Mouse (Mus musculus): ENCODE data around the gene Adam12. TPM values are rescaled to one million over a fixed set of nuclear protein-coding genes. Genes with fewer than 3 reads are reported as not detected.

The Adam12 gene
- total RNA-seq, 2 experiments from 2014 or later = 3.5 to 4.9 TPM

- TF ChIP-seq CTCF (IDR thresholded peaks at IDR 0.05) = no peak
- H3K4me3 ChIP-seq = no peak overlapping the region
- no peak overlapping the region for H3K27ac ChIP-seq
- intact Hi-C loops (cut with DNase I) = no loop called here
- DNase-seq (ENCODE audit: extremely low spot score in 1 of 2, low spot score in 2 of 2) = no peak
Measured at GRCm38 (mm10) chr7:133937473-133937872, 294.5 kb downstream of the Adam12 start.

GRCm38 (mm10) chr7:133936377-133936776 is 295.6 kb downstream of the Adam12 start:
- H3K4me3 ChIP-seq = no peak overlapping the region
- H3K27ac ChIP-seq = no peak overlapping the region
- TF ChIP-seq CTCF (IDR thresholded peaks at IDR 0.05) = no peak
- intact Hi-C loops (cut with DNase I) = no loop called here
- DNase-seq (ENCODE audit: extremely low spot score in 1 of 2, low spot score in 2 of 2) = no peak

- intact Hi-C loops (cut with DNase I) = no loop called here
- H3K27ac ChIP-seq = no peak overlapping the region
- DNase-seq (ENCODE audit: extremely low spot score in 1 of 2, low spot score in 2 of 2) = no peak
- no peak overlapping the region for H3K4me3 ChIP-seq
- no peak for TF ChIP-seq CTCF (IDR thresholded peaks at IDR 0.05)
Measured at GRCm38 (mm10) chr7:133933378-133933777, 298.6 kb downstream of the Adam12 start.

GRCm38 (mm10) chr7:133931481-133931880 is 300.5 kb downstream of the Adam12 start:
- TF ChIP-seq CTCF (IDR thresholded peaks at IDR 0.05) = no peak
- DNase-seq (ENCODE audit: extremely low spot score in 1 of 2, low spot score in 2 of 2) = no peak
- intact Hi-C loops (cut with DNase I) = no loop called here
- Histone ChIP-seq H3K27ac (no peak overlapping the region), H3K4me3 (no peak overlapping the region)

GRCm38 (mm10) chr7:133928981-133929380 is 303.0 kb downstream of the Adam12 start:
- Histone ChIP-seq H3K4me3 (no peak overlapping the region), H3K27ac (no peak overlapping the region)
- intact Hi-C loops (cut with DNase I) = no loop called here
- TF ChIP-seq CTCF (IDR thresholded peaks at IDR 0.05) = no peak
- DNase-seq (ENCODE audit: extremely low spot score in 1 of 2, low spot score in 2 of 2) = no peak

- no peak for TF ChIP-seq CTCF (IDR thresholded peaks at IDR 0.05)
- intact Hi-C loops (cut with DNase I) = no loop called here
- no peak overlapping the region for H3K4me3 ChIP-seq
- no peak for DNase-seq (ENCODE audit: extremely low spot score in 1 of 2, low spot score in 2 of 2)
- H3K27ac ChIP-seq = no peak overlapping the region
Measured at GRCm38 (mm10) chr7:133925771-133926170, 306.2 kb downstream of the Adam12 start.

- intact Hi-C loops (cut with DNase I) = loop anchor here (5.0 kb wide), 1 partner anchor 188 kb away; no protein-coding TSS in a partner anchor
- H3K4me3 ChIP-seq = no peak overlapping the region
Measured at GRCm38 (mm10) chr7:133923994-133924393, 308.0 kb downstream of the Adam12 start.

GRCm38 (mm10) chr7:133921291-133921690 is 310.7 kb downstream of the Adam12 start:
- DNase-seq (ENCODE audit: extremely low spot score in 1 of 2, low spot score in 2 of 2) = no peak
- Histone ChIP-seq H3K4me3 (no peak overlapping the region), H3K27ac (no peak overlapping the region)
- intact Hi-C loops (cut with DNase I) = loop anchor here (5.0 kb wide), 1 partner anchor 191 kb away; no protein-coding TSS in a partner anchor
- TF ChIP-seq CTCF (IDR thresholded peaks at IDR 0.05) = no peak

More at GRCm38 (mm10) chr7:133923994-133924393, 308.0 kb downstream of the Adam12 start:
- no peak for DNase-seq (ENCODE audit: extremely low spot score in 1 of 2, low spot score in 2 of 2)
- H3K27ac ChIP-seq = no peak overlapping the region
- TF ChIP-seq CTCF (IDR thresholded peaks at IDR 0.05) = no peak

GRCm38 (mm10) chr7:133920724-133921123 is 311.2 kb downstream of the Adam12 start:
- DNase-seq (ENCODE audit: extremely low spot score in 1 of 2, low spot score in 2 of 2) = no peak
- H3K4me3 ChIP-seq = no peak overlapping the region
- no peak for TF ChIP-seq CTCF (IDR thresholded peaks at IDR 0.05)
- intact Hi-C loops (cut with DNase I) = loop anchor here (5.0 kb wide), 1 partner anchor 192 kb away; no protein-coding TSS in a partner anchor
- H3K27ac ChIP-seq = no peak overlapping the region

- no peak overlapping the region for H3K27ac ChIP-seq
- intact Hi-C loops (cut with DNase I) = loop anchor here (5.0 kb wide), 1 partner anchor 192 kb away; no protein-coding TSS in a partner anchor
Measured at GRCm38 (mm10) chr7:133919918-133920317, 312.0 kb downstream of the Adam12 start.

GRCm38 (mm10) chr7:133919306-133919705 is 312.6 kb downstream of the Adam12 start:
- intact Hi-C loops (cut with DNase I) = no loop called here
- H3K4me3 ChIP-seq = no peak overlapping the region
- TF ChIP-seq CTCF (IDR thresholded peaks at IDR 0.05) = no peak
- no peak overlapping the region for H3K27ac ChIP-seq
- no peak for DNase-seq (ENCODE audit: extremely low spot score in 1 of 2, low spot score in 2 of 2)

More at GRCm38 (mm10) chr7:133919918-133920317, 312.0 kb downstream of the Adam12 start:
- peak; percentile 56 to 70 for DNase-seq (ENCODE audit: extremely low spot score in 1 of 2, low spot score in 2 of 2)
- no peak overlapping the region for H3K4me3 ChIP-seq
- TF ChIP-seq CTCF (IDR thresholded peaks at IDR 0.05) = no peak

GRCm38 (mm10) chr7:133916230-133916629 is 315.7 kb downstream of the Adam12 start:
- intact Hi-C loops (cut with DNase I) = no loop called here
- Histone ChIP-seq H3K27ac (no peak overlapping the region), H3K4me3 (no peak overlapping the region)
- TF ChIP-seq CTCF (IDR thresholded peaks at IDR 0.05) = no peak
- no peak for DNase-seq (ENCODE audit: extremely low spot score in 1 of 2, low spot score in 2 of 2)

GRCm38 (mm10) chr7:133911881-133912280 is 320.1 kb downstream of the Adam12 start:
- Histone ChIP-seq H3K4me3 (no peak overlapping the region), H3K27ac (no peak overlapping the region)
- peak; percentile 17 to 45 for DNase-seq (ENCODE audit: extremely low spot score in 1 of 2, low spot score in 2 of 2)
- intact Hi-C loops (cut with DNase I) = no loop called here
- TF ChIP-seq CTCF (IDR thresholded peaks at IDR 0.05) = no peak

All from left cerebral cortex, adult 2 months (tissue).